Mouse (Mus musculus) gastrocnemius, postnatal 10 days (tissue): ENCODE data around the gene Dtnb. TPM values are rescaled to one million over a fixed set of nuclear protein-coding genes. Genes with fewer than 3 reads are reported as not detected.
A peak's percentile ranks its signal among the peaks of the same experiment; 100 is the strongest.

Source experiments
- DNase-seq: peaks from one replicate; pipeline ENCODE4 v3.0.0; 2021; ENCODE audit warnings: mixed read lengths
- microRNA-seq, 2 experiments: library from miRNA; unstranded; fragments of <30 nt; microRNA quantifications; one replicate each; pipeline ENCODE4 v1.2.0; 2021
- total RNA-seq, 2 experiments: library from RNA; stranded (reverse); gene quantifications; 2 replicates each; pipeline ENCODE4 v1.2.3; 2021

Gene Dtnb
- total RNA-seq, 2 experiments from 2014 or later: 4.9 to 8.4 TPM

- peak; percentile 82 for DNase-seq
Observed at GRCm38 (mm10) chr12:3807548-3808395, 235.6 kb downstream of the Dtnb start.

DNA sequence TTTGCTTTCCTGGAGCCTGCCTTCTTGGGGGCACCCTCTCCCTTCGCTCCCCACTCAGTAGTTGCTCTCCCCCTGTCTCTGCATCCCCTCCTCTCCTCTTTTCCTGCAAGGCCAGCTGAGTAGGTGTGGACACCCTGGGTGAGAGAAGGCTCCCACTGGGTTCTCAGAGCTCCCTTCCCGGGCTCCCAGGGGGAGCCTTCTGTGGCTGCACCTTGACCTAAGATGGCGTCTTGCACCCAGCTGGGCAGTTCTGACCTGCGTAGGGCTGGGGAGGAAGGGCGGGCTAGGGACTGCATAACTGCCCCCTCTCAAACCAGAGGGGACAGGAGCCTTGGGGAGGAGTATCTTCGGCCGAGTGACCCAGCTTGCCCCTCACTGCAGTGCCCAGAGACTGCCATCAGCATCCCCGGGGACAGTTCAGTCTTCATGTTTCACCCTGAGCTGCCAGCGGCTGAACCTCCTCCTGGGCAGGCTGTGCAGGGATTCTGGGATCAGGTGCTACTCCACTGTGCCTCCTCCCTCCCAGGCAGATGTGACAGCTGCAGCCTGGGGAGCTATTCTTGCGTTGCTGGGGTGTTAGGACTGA, 236.3 kb downstream of the Dtnb start:
- DNase-seq: peak; percentile 61

- no peak for DNase-seq
Observed at GRCm38 (mm10) chr12:3809520-3810180, 237.5 kb downstream of the Dtnb start.

- DNase-seq: no peak
Observed at GRCm38 (mm10) chr12:3810455-3810854, 238.3 kb downstream of the Dtnb start.

DNA sequence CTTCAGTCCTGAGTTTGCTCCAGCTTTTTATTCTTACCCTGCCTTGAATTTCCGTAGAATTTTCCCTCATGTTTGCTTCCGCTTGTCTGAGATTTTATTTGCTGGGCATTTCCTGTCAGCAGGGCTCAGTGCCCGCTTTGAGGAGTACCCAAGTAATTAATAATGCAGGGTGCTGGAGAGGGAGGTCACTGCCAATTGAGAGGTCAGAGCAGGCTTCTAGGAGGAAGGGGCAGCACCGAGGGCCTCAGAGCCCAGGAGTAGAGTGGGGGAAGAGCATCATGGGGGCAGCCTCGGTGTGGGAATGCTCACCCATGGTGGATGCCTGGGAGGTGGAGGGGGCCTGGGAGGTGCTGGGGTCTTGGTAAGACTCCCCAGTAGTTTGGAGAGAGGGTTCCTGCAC, 239.4 kb downstream of the Dtnb start:
- no peak for DNase-seq

- DNase-seq: no peak
Observed at GRCm38 (mm10) chr12:3812251-3812650, 240.1 kb downstream of the Dtnb start.

DNA sequence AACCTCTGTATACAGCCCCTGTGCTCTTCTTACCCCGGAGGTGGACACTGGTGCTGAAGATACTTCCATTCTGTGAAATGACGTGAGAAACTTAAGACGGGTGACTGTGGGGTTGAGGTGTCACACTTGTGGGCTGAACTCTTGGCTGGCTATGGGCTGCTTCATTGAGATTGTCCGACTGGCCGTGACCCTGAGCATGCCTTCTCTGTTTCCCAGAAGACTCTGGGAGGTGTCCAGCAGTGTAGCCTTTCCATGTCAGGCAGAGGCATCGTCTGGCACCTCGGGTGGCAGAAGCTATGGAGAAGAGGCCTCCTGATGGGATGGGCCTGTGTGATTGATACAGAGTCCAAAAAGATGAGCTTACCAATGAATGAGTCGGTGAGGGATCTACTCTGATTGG, 241.0 kb downstream of the Dtnb start:
- DNase-seq: no peak

DNA sequence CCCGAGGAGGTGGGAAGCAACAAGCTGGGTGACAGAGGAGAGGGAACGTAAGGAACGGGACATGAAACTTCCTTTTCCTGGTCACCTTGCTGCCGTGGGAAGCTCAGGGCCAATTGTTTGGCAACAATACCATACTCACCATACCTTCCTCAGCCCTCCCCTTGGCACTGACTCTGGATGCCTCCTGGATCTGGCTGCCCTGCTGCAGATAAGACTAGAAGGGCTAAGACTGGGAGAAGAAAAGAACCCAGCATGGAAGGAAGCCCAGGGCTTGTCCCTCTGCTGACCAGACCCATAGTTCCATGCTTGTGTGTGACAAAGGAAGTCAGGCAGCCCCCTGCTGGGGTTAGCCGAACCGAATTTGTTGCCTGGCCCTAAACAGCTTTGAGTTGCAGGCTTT, 243.2 kb downstream of the Dtnb start:
- no peak for DNase-seq

GRCm38 (mm10) chr12:3817033-3817432, 244.9 kb downstream of the Dtnb start:
- DNase-seq: no peak

DNA sequence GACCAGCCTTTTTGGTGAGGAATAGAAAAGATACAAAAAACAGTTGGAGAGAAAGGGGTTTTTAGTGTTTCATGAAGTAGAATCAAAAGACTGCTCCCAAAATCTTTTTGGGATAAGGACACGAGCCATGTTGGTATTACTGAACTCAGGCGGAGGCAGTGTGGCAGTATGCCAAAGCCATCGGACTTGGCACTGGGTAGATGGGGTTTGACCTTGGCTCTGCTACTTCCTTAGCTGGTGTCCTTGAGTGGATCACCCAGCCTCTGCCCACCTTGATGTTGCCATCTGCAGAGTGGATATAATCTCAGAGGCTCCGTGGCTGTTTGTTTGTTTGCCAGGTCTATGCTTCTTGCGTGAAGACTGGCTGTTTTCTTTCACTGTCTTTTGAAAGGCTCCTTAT, 245.4 kb downstream of the Dtnb start:
- DNase-seq: no peak

GRCm38 (mm10) chr12:3819899-3820298, 247.7 kb downstream of the Dtnb start:
- DNase-seq: no peak

GRCm38 (mm10) chr12:3823408-3823807, 251.2 kb downstream of the Dtnb start:
- no peak for DNase-seq

DNA sequence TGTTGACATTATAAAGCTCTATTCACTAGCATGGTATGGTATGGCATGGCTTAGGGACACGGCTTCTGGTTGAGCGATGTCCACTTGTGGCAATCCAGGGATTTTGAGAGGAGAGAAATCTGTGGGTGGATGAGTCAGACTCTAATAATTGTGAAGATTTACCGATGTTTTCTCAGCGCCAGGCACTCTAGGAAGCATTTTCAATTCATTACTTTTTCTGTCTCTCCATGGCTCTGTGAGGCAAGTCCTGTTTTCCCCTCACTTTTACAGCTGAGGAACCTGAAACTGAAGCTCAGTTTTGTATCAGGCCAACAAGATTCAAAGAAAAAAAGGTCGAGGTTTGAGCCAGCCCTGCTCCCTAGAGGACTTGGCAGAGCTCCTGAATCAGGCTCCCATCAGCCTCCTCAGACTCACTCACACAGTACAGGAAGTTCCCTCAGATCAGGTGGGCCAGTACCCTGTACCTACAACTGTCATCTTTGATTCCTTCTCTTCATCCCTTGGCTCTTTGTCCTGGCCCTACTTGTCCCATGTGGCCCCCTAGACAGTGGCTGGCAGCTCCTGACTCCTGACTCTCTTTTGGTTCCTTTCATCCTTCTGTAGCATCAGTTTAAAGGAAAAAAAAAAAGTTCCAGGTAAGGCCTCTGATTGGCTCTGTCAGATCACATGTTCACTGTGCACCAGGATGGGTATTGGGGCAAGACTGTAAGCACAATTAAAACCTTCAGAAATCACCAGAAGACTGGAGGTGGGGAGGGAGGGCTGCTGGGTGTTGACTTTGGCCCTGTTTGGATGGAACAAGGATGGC, 252.9 kb downstream of the Dtnb start:
- DNase-seq: no peak

DNA sequence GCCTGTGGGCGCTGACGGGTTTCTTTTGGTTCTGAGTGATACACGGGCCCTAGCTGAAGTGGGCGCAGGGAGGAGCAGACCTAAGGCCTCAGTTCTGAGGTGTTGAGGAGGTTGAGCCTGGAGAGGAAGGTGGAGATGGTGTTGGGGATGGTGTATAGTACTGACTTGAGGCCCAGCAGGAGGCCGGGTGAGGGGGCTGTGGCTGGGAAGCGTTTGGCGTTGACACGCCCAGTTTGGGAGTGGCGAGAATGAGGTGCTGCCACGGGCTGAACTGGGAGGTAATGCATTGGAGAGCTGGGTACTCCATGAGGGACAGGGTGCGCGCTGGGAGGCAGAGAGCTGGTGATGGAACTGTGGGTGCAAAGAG, 253.5 kb downstream of the Dtnb start:
- DNase-seq: no peak

DNA sequence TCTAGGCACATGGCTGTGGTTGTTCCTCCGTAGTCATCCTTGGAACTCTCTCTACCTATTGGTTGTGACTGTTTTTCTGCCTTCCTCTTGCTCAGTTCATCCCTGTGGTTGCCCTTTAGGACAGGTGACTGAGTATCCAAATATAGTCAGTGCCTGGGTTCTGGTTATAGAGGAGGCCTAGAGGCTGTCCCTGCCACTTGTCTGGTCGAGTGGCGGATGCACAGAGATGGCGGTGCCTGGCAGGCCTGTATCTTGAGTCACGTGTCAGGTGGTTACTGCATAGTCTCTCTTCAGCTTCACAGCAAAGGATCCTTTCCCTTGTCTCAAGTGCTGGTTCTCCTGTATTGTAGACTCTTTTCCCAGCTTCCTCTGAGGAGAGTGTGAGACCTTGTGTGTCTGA, 255.6 kb downstream of the Dtnb start:
- DNase-seq: no peak

Small RNA genes within 50 kb of the gene (microRNA-seq; reads per million reads assigned to microRNA genes)
- 0 reads per million in 2 experiments for gene Gm26050

Other genes with a start within 250 kb of the Dtnb start
- 10 to 100 TPM in 1 of 2 experiments, 1 to 10 TPM in 1; 9.9 to 10.7 TPM for gene Kif3c, start 207.2 kb upstream of the Dtnb start, total RNA-seq
- 10 to 100 TPM; 19.4 to 22.7 TPM for gene Asxl2, start 145.5 kb upstream of the Dtnb start, total RNA-seq
- 100 to 1,000 TPM; 154 to 172 TPM for gene Dnmt3a, start 233.6 kb downstream of the Dtnb start, total RNA-seq